Mouse (Mus musculus) G1E (cell line): Measurements from ENCODE around the gene Elfn2. TPM values are rescaled to one million over a fixed set of nuclear protein-coding genes. Genes with fewer than 3 reads are reported as not detected.

Experiments
- ATAC-seq: 2 replicates; pipeline ENCODE4 v1.8.0; 2016; ENCODE audit warnings: mild to moderate bottlenecking; ENCODE audit not compliant: insufficient number of reproducible peaks, poor library complexity, low FRiP score, severe bottlenecking; ENCODE audit errors: extremely low read depth
- DNase-seq: peaks from one replicate; pipeline ENCODE4 v3.0.0; 2012; ENCODE audit warnings: low spot score
- H3K27me3 ChIP-seq: 2 replicates; pipeline ENCODE4 v1.6.1; 2012; ENCODE audit warnings: mild to moderate bottlenecking, low read length, inconsistent platforms; ENCODE audit not compliant: insufficient read depth
- H3K36me3 ChIP-seq: replicated peaks from 2 replicates; pipeline ENCODE3; 2012; ENCODE audit warnings: mild to moderate bottlenecking, inconsistent platforms
- H3K4me1 ChIP-seq: 2 replicates; pipeline ENCODE4 v1.6.1; 2012; ENCODE audit warnings: low read depth, low read length, inconsistent platforms, mixed read lengths; ENCODE audit not compliant: insufficient read depth
- H3K4me3 ChIP-seq: 2 replicates; pipeline ENCODE4 v1.5.1; 2012; ENCODE audit warnings: low read depth, mild to moderate bottlenecking, inconsistent platforms, low read length, moderate library complexity, mixed read lengths
- H3K9me3 ChIP-seq: replicated peaks from 2 replicates; pipeline ENCODE4 v1.6.1; 2012; ENCODE audit warnings: inconsistent platforms
- CTCF ChIP-seq: IDR thresholded peaks from 2 replicates; pipeline ENCODE4 v1.5.1; 2012; ENCODE audit warnings: low read depth, low read length, inconsistent platforms, mixed read lengths
- GATA1 ChIP-seq: IDR thresholded peaks from 2 replicates; pipeline ENCODE4 v1.6.1; 2012; ENCODE audit warnings: borderline replicate concordance, low read length, inconsistent platforms, mixed read lengths
- GATA2 ChIP-seq: IDR thresholded peaks from 2 replicates; pipeline ENCODE4 v1.6.1; 2012; ENCODE audit warnings: low read depth, low read length, inconsistent platforms, borderline replicate concordance
- POLR2AphosphoS5 ChIP-seq: IDR thresholded peaks from 2 replicates; pipeline ENCODE4 v1.6.1; 2012; ENCODE audit warnings: low read depth, low read length, inconsistent platforms; ENCODE audit not compliant: insufficient replicate concordance
- TAL1 ChIP-seq: conservative IDR thresholded peaks from 2 replicates; pipeline ENCODE4 v1.6.1; 2012; ENCODE audit warnings: low read depth, low read length, inconsistent platforms, mixed read lengths
- polyA plus RNA-seq: library from polyadenylated mRNA; stranded (reverse); fragments of >175 nt; gene quantifications from 2 replicates; pipeline ENCODE4 v1.2.3, GENCODE M21; 2012
- total RNA-seq, 2 experiments: library from RNA; stranded (forward) in 1 of 2; stranded (reverse) in 1 of 2; fragments of 200-1000 nt in 1 of 2; fragments of >200 nt in 1 of 2; fragmentation: Nextera tagmentation in 1 of 2; gene quantifications; 2 replicates each; pipeline ENCODE4 v1.2.3; 2014 to 2017

Elfn2 gene
- total and polyA plus RNA-seq, 3 experiments: 0.05 TPM; not detected in 2

DNA sequence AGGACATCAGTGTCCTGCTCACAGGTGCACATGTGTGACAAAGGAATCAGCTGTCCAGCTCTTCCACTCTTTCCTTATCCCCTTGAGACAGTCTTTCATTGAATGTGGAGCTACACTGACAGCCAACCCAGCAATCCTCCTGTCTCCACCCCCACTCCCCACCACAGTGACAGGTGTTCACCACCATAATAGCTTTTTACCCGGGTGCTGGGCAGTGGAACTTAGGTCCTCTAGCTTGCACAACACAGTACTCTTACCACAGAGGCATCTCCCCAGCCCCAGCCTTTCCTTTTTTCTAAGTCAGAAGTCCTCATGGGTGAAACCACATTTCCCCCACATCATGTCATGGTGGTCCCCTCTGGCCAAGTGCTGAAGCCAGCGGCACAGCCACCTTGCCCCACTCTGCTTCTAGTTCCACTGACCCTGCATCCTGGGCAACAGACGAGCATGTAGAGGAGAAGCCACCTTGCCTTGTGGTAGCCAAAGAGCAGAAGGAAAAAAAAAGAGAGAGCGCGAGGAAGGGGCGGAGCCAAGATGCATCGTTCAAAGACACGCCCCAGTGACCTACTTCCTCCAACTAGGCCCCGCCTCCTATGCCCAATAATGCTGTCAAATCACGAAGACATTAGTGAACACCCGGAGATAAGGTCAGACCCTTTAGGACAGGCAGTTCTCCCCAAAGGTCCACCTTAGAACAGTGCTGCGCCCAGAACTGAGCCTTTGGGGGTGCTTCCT lies 11.9 kb upstream of the Elfn2 start:
- H3K9me3 ChIP-seq: no peaks in the 10 kb centered on the region
- ATAC-seq (no peak), DNase-seq (no peak)
- TF ChIP-seq GATA2 (no peak), CTCF (no peak), TAL1 (no peak), GATA1 (no peak), POLR2AphosphoS5 (no peak)
- H3K36me3 ChIP-seq: no peaks in the 10 kb centered on the region
- no peak overlapping the region for H3K4me3 ChIP-seq
- no peaks in the 10 kb centered on the region for H3K27me3 ChIP-seq
- no peaks in the 10 kb centered on the region for H3K4me1 ChIP-seq

GRCm38 (mm10) chr15:78726697-78727096 lies 8.1 kb upstream of the Elfn2 start:
- ATAC-seq (no peak), DNase-seq (no peak)
- Histone ChIP-seq H3K27me3 (no peaks in the 10 kb centered on the region), H3K4me1 (no peaks in the 10 kb centered on the region), H3K36me3 (no peaks in the 10 kb centered on the region), H3K9me3 (no peaks in the 10 kb centered on the region), H3K4me3 (no peak overlapping the region)
- TF ChIP-seq GATA1 (no peak), CTCF (no peak), TAL1 (no peak), POLR2AphosphoS5 (no peak), GATA2 (no peak)

DNA sequence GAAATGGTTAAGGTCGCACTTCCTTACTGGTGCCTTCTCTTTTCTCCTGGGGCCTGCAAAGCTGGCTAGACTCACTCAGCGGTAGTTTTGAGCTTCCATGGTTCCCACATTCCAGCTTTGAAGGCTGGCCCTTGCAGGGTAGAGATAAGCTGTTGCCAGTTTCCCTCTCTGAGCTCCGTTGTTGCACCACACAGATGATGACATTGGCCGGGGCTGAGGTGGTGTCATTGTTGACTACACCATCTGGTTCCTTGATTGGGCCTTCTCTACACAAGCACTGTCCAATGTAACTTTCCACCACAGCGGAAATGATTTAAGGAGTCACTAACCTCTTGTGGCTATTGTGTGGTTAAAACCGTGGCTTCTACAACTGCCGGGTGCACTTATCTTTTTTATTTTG lies 2.0 kb upstream of the Elfn2 start:
- H3K27me3 ChIP-seq: no peaks in the 10 kb centered on the region; the same call in 1 of the 2 replicates
- ATAC-seq (no peak), DNase-seq (no peak)

GRCm38 (mm10) chr15:78720094-78720493 lies 1.5 kb upstream of the Elfn2 start:
- TF ChIP-seq GATA2: no peak
- 0 out of 2 replicates have a peak, but pooled peaks have one; percentile 28 for TF ChIP-seq CTCF
- no peaks in the 10 kb centered on the region for H3K9me3 ChIP-seq
- H3K4me1 ChIP-seq: no peaks in the 10 kb centered on the region
- H3K36me3 ChIP-seq: no peaks in the 10 kb centered on the region
- H3K27me3 ChIP-seq: peaks cover 1% of the 10 kb centered on the region; the same call in 1 of the 2 replicates
- no peak for ATAC-seq
- H3K4me3 ChIP-seq: no peak overlapping the region
- DNase-seq: no peak

More for the DNA sequence above, 2.0 kb upstream of the Elfn2 start:
- Histone ChIP-seq H3K4me3 (no peak overlapping the region), H3K36me3 (no peaks in the 10 kb centered on the region), H3K4me1 (no peaks in the 10 kb centered on the region), H3K9me3 (no peaks in the 10 kb centered on the region)
- TF ChIP-seq GATA1: no peak
- TF ChIP-seq POLR2AphosphoS5: no peak
- no peak for TF ChIP-seq TAL1
- TF ChIP-seq CTCF: no peak

GRCm38 (mm10) chr15:78719416-78719815 lies 845 bp upstream of the Elfn2 start:
- Histone ChIP-seq H3K4me1 (no peaks in the 10 kb centered on the region), H3K9me3 (no peaks in the 10 kb centered on the region), H3K27me3 (peaks cover 2% of the 10 kb centered on the region; the same call in 1 of the 2 replicates), H3K4me3 (no peak overlapping the region), H3K36me3 (no peaks in the 10 kb centered on the region)
- TF ChIP-seq GATA1 (no peak), CTCF (no peak), GATA2 (no peak), POLR2AphosphoS5 (no peak), TAL1 (no peak)
- DNase-seq (no peak), ATAC-seq (no peak)

- Histone ChIP-seq H3K4me1 (no peaks in the 10 kb centered on the region), H3K36me3 (no peaks in the 10 kb centered on the region), H3K4me3 (no peak overlapping the region), H3K27me3 (peaks cover 18% of the 10 kb centered on the region; the same call in 1 of the 2 replicates), H3K9me3 (no peaks in the 10 kb centered on the region)
- DNase-seq (no peak), ATAC-seq (no peak)
- TF ChIP-seq GATA2: no peak
- no peak for TF ChIP-seq POLR2AphosphoS5
- no peak for TF ChIP-seq TAL1
- no peak for TF ChIP-seq CTCF
- TF ChIP-seq GATA1: no peak
These were observed 1.6 kb downstream of the Elfn2 start for GRCm38 (mm10) chr15:78716936-78717335.

GRCm38 (mm10) chr15:78715856-78716255 lies 2.7 kb downstream of the Elfn2 start:
- no peaks in the 10 kb centered on the region for H3K9me3 ChIP-seq
- peaks cover 20% of the 10 kb centered on the region; the same call in 1 of the 2 replicates for H3K27me3 ChIP-seq
- no peak overlapping the region for H3K4me3 ChIP-seq
- ATAC-seq (no peak), DNase-seq (no peak)
- H3K36me3 ChIP-seq: no peaks in the 10 kb centered on the region
- H3K4me1 ChIP-seq: no peaks in the 10 kb centered on the region
- TF ChIP-seq POLR2AphosphoS5 (no peak), GATA1 (no peak), TAL1 (no peak), CTCF (no peak), GATA2 (no peak)
